Mouse (Mus musculus) kidney, adult 8-10 months (tissue): Measurements from ENCODE around the gene Eed.

Experiments used
- DNase-seq, 2 experiments: peaks; one replicate each; pipeline ENCODE4 v3.0.0; 2022

The Eed gene

DNA sequence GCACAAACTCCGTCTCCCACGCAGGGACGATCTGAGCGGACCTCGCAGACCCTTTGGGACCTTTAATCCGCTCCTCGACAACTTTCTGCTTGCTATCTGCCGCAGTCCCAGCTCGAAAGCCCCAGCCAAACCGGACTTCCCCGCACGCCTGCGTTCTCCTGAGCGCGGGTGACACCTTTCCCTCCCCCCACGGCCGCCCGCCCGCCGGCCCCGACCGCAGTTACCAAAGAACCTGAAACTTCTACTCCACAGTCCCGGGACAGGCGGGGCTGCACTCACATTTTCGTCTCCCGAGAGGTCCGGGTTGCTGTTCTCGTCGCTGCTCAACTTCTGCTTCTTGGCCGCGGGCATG is 674 bp downstream of the Eed start:
- no peak for DNase-seq

DNA sequence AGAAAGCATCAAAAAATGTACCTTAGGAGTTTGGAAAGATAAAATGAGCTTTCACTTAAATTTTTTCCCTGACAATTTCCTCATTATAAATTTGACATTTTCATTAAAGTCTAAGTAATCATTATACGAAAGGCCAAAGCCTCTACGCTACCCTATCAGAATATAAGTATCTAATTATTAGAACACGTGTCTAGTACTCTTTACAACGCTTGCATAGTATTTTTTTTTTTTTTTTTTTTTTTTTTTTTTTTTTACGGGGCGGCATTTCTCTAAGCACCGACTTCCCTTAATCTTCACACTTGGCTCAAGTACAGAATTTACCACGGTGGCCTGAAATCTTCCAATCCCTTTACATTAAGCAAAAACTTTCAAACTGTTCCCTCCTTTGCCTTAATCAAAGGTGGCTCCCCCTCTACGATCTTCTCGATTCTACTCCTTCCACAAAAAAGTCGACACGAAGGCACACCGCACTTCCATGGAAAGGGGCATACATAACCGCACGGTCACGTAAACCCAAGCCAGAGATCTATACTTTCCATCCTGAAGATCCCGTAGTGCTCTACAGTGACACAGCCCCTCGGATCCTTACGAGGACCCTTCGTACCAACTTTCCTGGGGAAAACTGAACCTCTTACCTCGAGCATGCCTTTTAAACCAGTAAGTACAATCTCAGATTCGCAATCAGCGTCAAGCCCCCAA is 1.2 kb downstream of the Eed start:
- no peak for DNase-seq

DNA sequence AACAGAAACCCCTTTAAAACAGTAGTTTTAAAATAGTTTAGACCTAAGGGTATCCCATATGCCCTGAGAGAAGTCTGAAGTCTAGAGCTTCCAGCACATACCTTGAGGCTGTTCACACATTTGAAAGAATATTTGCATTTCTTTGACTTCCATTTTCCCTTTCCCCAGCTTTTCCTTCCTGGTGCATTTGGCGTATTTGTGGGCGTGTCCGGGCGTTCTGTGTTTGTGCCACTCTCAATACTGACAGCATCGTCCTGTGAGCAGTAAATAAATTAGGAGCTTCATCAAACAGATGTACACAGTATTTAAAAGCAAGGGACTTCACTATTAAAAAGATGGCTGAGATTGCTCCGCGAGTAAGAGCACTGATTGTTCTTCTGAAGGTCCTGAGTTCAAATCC is 4.0 kb downstream of the Eed start:
- DNase-seq = no peak

DNA sequence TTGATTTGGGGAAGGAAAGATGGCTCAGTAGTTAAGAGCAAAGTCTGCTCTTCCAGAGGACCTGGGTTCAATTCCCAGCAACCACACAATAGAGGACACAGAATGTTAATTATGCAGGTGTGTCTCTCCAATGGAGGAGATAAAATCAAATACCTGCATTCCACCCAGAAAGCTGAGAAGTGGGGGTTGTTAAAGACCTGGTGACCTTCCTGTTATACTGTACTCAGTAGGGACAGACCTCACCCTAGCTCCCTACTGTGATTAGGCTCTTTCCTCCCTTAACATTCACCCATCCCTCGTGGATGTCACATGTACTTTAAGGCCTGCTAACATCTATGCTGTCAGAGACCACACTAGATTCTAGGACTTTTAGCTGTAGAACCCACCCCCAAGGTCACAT is 5.2 kb downstream of the Eed start:
- DNase-seq = no peak

DNA sequence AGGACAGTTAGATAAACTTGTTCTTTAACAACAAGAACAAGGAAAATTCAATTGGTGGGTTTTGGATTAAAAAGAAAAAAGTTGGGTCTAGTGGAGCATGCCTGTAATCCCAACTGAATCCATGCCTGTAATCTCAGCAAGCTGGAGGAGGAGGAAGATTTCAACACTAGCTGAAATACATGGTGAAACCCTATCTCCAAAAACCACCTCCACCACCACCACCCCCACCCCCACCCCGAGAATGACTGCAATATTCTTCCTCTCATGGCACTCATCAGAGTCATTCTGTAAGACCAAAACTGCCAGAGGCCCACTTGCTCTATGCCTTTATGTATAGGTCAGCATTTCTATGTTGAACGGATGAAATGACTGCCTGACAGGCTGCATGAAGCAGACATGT is 13.5 kb downstream of the Eed start:
- no peak for DNase-seq

- DNase-seq = no peak
Measured at GRCm38 (mm10) chr7:89966771-89967170, 14.0 kb downstream of the Eed start.

DNA sequence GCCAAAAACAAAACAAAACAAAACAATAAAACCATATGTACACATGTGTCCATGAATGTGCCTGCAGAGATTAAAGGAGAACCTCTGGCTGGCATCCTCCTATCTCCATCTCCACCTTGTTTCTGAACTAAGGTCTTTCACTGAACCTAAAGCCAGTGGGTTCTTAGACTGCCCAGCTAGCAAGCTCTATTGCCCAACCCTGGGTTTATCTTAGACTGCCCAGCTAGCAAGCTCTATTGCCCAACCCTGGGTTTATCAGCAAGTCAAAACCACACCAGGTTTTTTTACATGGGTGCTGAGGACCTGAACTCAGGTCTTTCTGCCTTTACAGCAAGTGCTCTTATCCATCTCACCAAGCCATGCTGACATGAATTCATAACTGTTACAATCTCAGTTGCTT is 17.6 kb downstream of the Eed start:
- DNase-seq = no peak

GRCm38 (mm10) chr7:89957300-89957699 is 23.5 kb downstream of the Eed start:
- DNase-seq = no peak

DNA sequence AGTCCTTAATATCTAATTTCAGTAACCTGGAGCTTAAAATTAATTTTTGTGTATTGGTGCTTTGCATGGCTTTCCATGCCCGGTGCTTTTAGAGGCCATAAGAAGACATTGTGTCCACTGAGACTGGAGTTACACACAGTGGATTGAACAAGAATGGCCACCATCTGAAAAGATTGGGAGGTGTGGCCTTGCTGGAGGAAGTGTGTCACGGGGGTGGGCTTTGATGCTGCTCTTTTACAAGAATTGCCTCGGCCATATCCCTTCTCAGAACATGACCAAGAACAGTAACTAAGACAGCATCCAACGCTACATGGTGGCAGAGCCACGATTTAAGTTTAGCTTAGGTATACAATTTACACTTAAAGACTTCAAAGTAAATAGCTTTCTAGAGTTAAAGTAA is 26.5 kb downstream of the Eed start:
- DNase-seq = no peak

DNA sequence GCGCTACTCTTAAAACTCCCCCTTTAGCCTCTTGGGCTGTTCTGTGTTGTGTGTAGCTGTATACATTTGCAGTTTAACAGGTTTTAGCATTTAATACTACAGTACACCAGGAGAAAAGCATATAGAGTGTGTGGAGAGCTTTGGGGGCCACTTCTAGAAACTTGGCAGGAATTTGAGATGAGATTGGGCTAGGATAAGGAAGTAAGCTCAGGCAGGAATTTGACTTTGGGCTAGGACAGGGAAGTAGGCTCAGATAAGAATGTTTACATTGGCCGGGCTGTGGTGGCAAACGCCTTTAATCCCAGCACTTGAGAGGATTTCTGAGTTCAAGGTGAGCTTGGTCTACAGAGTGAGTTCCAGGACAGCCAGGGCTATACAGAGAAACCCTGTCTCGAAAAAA is 31.4 kb downstream of the Eed start:
- no peak for DNase-seq

GRCm38 (mm10) chr7:89948026-89948425 is 32.8 kb downstream of the Eed start:
- DNase-seq = peak in 1 of 2 experiments; percentile 5

DNA sequence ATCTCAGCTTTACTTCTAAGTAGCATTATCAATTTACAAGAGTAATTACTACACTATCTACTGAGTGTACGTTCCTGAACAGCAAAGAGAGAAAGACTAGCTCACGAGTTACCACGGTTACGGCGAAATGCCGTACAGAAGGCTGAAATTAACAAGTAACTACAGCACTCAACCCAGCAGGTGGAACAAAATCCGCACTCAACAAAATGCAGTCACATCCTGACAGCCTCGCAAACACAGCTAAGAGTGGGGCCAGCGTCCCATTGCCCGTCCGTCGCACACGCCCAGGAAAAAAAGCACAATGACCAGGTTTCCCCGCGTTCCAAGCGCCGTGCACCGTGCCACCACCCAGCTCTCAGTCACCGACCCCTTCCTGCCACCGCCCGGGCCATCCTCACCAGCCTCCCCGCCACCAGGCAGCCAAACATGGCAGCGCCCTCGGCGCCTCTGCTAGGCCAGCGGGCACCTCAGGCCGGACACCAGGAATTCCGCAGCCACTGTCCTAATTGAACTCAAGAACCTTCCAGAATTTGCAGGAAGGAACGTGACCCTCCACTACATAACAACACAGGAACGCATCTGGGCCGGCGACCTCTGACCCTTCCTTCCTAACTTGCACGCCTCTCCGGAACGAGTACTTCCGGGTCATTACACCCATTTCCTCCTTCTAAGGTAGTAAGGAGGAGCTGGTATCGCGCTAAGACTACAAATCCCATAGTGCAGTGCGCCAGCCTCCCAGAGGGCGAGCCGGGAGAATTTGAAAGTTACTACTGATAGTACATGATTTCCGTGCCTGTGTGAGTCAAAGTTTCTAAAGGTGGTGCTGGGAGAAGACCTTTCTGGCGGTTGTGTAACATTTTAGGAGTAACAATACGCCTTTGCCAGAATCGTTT is 40.0 kb downstream of the Eed start, which contains the start of gene Hikeshi:
Gene Hikeshi, minus strand, starts transcription at position 634 of the 893 bp plus-strand sequence.
- peak; percentile 95 to 97 for DNase-seq

DNA sequence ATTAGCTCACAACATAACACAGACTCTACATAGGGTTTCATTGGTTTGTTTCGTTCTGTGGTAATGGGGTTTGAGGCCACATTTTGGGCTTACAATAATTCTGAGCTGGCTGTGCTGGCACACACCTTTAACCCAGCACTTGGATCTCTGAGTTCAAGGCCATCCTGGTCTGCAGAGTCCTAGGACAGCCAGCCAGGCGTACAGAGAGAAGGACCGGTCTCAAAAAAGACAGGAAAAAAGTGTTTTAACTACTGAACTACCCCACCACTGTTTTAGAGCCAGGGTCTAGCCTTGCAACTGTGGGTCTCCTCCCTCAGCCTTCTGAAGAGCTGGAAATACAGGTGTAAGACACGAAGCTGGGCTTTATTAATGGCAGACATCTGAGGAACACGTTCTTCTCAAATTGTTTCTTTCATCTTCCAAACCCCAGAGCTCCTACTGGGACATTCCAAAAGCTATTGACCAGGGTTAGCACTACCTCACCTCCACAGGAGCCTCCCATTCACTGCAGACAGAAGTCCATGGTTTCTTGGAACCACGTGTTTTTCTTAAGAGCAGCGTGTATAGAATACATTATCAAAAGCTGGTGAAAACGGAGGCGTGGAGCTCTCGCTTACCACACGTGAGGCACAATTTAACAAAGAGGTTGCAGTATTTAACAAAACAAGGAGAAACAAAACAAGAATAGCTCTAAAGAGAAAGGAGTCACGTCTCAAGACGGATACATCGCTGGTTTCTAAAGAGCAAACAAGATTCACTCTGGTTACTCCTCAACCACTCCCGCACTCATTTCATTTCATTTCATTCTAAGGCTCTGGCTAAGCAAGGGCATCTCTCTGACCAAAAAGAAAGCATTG is 41.1 kb downstream of the Eed start:
- DNase-seq = no peak

- no peak for DNase-seq
Measured at GRCm38 (mm10) chr7:89923441-89924180, 57.2 kb downstream of the Eed start.

GRCm38 (mm10) chr7:89917776-89918175 is 63.0 kb downstream of the Eed start:
- no peak for DNase-seq

DNA sequence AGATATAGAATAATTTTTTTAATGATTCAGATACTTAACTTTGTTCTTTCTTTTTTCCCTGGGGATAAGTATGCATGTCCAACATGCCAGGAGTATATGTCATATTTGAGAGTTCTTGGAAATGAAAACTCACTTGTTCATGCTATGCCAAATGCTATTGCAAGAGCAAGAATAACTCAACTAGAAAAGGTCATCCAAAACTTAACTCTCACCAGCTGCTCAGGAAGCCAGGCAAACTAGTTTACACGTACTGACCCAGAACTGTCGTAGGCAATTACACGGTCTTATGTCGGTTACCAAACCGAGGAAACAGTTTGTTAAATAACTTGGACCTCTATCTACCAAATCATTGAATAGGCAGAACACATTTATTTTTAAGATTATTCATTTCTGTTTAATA is 64.1 kb downstream of the Eed start:
- DNase-seq = no peak

- DNase-seq = no peak
Measured at GRCm38 (mm10) chr7:89913432-89914158, 67.2 kb downstream of the Eed start.

DNA sequence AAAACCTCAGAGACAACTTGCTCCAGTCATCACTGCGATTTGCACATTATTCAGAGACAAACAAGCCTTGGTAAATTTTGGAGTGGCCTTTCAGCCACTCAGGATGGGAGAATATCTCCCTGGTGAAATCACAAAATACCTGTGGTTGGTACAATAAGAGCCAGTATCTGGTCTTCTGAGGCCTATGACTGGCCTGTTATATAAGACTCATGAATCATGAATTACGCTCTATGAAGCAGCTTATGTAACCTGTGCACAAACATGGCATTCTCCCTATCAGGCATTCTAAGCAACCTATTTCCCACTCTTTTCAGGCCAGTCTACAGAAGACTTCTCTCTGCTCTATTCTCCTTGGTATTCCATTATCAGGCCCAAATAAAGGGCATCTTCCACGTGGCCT is 68.4 kb downstream of the Eed start:
- DNase-seq = no peak

DNA sequence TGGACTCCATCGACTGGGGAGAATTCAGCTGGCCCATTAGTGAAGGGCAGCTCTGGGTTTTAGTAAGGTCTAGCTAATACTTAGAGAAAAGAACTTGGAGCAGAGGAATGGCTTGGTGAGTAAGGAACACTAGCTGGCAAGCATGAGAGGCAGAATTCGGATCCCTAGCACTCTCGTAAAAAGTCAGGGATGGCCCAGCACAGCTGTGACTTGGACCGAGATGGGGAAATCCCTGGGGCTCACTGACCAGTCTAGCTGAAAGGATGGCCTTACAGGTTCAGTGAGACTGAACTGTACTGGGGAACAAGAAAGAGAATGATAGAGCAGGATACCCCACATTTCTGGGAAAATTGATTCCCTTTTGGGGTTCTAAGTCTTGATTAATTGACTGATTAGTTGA is 71.1 kb downstream of the Eed start:
- peak in 1 of 2 experiments; percentile 1 for DNase-seq

DNA sequence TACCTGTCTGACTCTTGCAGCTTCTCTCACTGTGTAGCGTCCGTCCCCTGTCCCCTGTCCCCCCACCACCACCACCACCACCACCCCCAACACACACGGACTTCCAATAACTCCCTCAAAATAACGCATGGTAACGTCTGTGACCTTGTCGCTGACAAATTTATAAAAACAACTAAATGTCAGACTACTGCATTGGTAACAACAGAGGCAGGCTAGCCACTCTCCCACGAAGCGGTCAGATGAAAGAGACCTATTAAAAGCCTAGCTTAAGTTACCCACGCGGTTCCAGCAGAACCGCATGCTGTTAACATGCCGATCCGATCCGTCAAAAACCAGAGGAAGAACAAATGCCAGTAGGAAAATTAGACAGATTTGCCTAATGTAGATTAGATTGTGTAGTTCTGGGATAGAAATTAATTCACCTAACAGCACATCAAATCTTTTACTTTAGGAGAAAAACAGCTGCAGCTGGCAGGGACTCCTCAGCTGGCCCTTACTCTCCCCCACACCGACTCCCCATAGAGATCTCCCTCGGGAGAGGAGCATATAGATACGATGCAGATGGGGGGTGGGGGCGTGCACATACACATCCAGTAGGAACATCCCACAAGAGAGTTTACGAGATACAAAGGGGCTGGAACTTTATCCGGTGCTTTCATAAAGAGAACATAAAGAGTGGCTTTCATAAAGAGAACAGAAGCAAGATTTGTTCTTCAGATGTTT is 71.7 kb downstream of the Eed start:
- DNase-seq = no peak

DNA sequence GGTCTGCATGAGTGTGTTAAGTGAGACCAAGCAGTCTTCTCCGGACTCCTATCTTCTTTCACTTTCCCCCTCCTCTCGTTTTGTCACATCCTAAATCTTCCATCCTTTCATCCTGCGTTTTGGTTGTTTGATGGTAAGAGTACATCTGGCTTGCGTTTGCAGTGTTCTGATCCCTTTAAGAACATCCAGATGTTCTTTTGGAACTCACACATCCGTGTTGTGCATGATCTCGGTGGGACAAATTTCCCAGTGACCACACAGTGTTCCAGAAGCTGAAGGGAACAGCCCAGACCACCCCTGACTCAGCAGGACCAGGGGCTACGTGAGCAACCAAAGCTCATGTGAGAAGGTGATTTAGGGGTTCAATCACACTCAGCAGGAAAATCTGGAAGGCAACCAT is 72.4 kb downstream of the Eed start:
- no peak for DNase-seq
